Mouse (Mus musculus) gastrocnemius, postnatal 25 days (tissue): Measurements from ENCODE around the gene Actl10. TPM values are rescaled to one million over a fixed set of nuclear protein-coding genes. Genes with fewer than 3 reads are reported as not detected.

Source experiments
- DNase-seq: peaks from one replicate; pipeline ENCODE4 v3.0.0; 2022
- long read RNA-seq, 2 experiments: library from polyadenylated mRNA; stranded (forward); transcript quantifications; one replicate each; pipeline ENCODE4 v2.0.0; 2021
- total RNA-seq, 2 experiments: library from RNA; stranded (reverse); gene quantifications; 1 replicate in 1 of 2; 2 replicates in 1 of 2; pipeline ENCODE4 v1.2.3; 2021

Actl10 gene
- not detected for total RNA-seq
- long read RNA-seq, experiment 1, result 0 reads
- long read RNA-seq, experiment 2, result 0 reads

DNA sequence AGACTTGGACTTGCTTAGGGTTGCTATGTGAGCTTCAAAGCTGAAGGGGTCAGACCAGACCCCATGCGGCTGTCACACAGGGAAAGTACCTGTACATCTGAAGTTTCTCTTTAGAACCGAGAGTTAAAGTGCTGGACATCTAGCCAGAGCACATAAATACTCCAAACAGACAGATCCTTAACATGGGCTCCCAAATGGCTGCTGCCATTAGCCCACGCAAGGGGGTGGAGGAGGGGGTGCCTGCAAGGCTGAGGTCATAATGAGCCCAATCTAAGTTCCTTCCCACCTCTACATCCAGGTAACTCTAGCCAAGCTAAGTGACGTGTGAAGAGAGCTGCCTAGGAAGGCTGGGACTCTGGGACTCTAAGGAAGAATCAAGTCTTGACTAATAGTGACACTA lies at the start of gene Actl10:
Gene Actl10, plus strand, starts transcription at position 301 of the 400 bp plus-strand sequence.
- no peak for DNase-seq

DNA sequence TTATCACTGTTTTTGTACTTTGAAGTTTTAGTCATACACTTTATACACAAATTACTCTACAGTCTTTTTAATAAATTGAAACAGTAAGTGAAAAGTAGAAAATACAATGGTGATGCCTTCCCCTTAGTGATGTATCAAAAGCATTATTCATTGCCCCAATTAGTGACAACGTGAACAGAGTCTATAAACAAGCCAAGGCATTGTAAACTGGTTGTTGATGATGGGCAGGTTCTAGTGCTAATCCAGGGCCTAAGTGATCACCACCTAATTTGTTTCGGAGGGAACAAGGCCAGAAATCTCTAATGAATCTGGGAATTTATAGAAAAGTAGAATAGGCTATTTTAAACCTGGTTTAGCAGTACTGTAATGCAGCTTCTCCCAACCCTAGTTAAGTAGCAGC lies 44.5 kb upstream of the Actl10 start:
- no peak for DNase-seq

DNA sequence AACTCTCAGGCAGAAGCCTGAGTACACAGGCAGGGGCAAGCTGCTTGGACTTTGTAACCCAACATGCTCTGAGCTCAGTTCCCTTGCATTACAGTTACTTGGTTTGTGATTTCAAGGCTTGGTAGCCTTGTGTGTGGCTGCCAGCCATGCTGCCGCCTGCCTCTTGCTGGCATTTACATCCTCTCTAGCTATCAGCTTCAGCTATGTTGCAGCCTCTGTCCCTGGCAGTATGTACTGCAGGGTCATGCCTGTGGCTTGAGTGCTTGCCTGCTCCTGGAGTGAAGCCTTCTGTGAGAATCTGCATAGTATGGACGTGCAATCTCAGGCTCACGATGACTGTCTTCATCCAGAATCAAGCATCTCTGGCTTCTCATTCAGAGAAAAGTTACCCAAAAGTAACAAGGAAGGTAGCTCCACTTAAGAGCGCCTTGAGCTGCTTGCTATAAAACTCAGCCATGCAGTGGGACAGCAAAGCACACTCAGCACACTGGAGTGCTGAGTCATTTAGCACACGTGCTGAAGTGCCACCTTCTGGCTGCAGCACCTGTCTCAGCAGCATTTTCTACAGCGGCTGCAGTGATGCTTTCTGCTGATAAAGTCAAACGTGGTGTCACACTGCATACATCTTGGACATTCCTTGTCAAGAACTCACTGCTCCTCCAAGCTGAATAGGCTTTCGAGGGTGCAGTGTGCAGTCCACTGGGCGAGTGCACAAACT lies 43.9 kb upstream of the Actl10 start:
- DNase-seq, result peak; percentile 32

DNA sequence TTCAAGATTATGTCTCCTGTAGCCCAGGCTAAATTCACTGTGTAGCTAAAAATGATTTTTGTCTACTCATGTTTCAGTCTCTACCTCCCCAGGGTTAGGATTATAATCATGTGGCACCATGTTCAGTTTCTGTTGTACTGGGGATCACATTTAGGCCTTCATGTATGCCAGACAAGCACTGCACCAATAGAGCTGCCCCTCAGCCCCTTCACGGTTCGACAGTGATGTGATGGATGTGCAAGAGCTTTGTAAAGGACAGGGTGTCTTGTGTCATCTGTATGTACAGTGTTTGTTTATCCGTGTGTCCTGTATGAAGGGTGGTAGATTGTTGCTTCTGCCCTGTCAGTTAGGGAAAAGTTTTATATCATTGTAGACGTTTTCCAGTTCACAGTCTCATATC lies 43.1 kb upstream of the Actl10 start:
- no peak for DNase-seq

- DNase-seq, result no peak
Observed at GRCm38 (mm10) chr2:154510141-154510540, 41.4 kb upstream of the Actl10 start.

DNA sequence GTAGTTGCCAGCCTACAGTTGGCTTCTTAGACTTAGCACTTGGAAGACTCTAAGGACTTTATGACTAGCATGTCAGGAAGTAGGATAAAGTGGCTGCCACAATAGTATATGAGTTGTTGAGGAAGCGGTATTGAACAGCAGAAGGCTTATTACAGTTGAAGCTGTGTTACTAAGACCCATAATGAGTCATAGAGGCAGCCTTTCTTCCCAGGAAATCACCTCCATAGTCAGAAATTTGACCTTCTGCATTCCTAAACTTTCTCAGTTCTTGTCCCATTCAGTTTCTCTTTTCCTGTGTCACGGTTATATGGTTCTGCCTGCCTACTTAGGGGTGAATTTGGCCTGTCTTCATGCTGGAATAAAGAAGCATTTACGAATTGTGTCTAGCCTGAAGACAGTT lies 34.6 kb upstream of the Actl10 start:
- no peak for DNase-seq

DNA sequence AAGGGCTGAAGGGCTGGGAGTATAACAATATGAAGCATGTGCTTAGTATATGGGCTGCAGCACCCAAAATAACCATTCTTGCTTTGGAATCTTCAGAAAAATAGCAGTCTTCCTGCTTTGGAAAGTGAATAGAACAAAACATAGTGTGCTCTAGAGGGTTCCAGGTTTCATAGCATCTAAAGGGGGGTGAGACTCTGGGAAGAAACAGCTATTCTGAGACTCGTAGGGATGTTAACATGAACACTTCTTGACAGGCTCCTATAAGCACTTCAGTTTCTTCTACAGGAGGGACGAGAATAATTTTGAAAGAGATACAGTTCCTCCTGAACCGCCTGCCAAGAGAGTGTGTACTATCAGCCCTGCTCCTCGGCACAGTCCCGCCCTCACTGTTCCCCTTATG lies 34.2 kb upstream of the Actl10 start:
- no peak for DNase-seq

- DNase-seq, result no peak
Observed at GRCm38 (mm10) chr2:154521449-154521848, 30.1 kb upstream of the Actl10 start.

DNA sequence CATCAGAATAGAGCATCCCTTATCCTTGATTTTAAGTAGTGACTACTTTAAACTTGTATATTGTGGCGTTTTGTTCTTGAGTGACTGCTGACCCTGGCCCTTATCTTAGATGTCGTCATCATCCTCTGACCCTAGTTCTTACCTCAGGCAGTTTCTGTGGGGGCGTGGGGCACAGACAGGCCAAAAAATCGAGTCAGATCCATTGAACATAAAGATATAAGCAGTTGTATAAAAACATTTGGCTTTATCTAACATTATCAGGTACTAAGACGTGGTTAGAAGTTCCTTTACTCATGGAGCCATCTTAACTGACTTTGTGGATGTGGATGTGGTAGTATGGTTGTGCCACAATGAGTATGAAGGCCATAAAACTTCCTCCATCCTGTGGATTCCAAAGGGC lies 29.2 kb upstream of the Actl10 start:
- DNase-seq, result no peak

- no peak for DNase-seq
Observed at GRCm38 (mm10) chr2:154525285-154525684, 26.3 kb upstream of the Actl10 start.

GRCm38 (mm10) chr2:154526531-154526930 lies 25.0 kb upstream of the Actl10 start:
- no peak for DNase-seq

GRCm38 (mm10) chr2:154532888-154533287 lies 18.7 kb upstream of the Actl10 start:
- no peak for DNase-seq

DNA sequence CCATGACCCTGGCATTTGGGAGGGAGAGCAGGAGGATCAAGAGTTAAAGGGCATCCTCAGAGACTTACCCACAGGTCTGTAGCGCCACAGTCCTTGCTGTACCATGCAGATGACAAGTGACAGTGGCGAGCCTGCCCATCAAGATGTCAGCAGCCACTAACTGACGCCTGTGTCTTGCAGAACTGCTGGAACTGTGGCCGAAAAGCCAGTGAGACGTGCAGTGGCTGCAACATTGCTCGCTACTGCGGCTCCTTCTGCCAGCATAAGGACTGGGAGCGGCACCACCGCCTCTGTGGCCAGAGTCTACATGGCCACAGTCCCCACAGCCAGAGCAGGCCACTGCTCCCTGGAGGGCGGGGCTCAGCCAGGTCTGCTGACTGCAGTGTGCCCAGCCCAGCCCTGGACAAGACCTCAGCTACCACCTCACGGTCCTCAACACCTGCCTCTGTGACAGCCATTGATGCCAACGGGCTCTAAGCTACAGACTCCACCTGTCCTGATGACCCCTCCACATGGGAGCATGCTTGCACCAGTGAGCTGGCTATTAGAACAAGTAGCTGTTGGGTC lies 16.8 kb upstream of the Actl10 start:
- DNase-seq, result no peak

DNA sequence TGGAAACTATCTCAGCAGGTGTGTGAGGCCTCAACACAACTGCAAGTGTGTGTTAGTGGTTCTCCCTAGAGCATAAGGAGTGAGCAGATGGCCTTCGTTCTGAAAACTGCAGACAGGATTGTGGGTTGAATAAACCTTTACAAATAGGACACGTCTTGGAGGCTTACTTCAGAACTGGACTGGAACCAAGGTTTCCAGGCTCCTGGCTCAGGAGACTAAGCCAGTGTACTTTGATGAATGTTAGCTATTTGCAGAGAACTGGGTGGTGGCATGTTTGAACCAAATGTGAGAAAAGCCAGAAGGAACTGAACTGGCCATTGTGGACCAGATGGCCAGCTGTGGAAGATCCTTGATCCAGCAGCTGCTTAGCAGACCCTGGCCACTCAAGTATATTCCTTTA lies 13.3 kb upstream of the Actl10 start:
- no peak for DNase-seq

DNA sequence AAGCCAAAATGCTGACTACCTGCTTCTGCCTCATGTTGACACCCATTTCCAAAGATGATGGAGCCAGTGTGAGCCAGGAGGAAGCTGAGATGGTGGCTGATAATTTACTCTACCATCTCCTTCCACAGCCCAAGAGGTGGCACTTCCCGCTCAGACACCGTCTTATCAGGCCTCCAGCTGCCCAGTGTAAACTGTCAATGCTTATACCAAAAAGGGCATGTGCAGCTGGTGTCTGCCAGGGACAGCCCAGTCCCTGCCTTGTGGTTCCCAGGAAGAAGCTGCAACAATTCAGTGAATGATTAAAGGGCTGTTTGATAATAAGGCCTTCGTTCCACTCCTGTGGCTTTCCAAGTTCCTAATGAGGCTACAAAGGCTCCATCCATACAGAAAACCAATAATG lies 12.9 kb upstream of the Actl10 start:
- DNase-seq, result no peak

DNA sequence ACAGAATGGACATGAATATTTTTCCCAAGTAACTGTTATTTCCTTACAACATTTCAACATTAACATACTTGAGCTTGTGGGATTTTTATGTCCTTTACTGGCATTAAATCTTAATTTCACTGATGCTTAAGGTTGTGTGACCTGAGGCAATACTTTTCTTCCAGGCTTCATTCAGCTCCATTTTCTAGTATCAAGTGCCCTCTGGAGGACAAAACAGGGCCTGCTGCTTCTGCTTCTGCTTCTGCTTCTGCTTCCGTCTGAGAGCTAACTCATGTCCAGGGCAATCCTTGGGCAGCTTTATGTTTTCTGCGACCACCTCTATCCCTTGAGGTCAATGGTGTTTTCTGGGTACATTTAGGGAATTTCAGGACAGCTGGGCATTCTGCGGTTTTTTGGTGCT lies 11.9 kb upstream of the Actl10 start:
- no peak for DNase-seq

GRCm38 (mm10) chr2:154541630-154542029 lies 9.9 kb upstream of the Actl10 start:
- DNase-seq, result no peak

GRCm38 (mm10) chr2:154543567-154544347 lies 7.8 kb upstream of the Actl10 start:
- peak; percentile 84 for DNase-seq

GRCm38 (mm10) chr2:154546711-154547110 lies 4.9 kb upstream of the Actl10 start, which contains the start of gene 1700003F12Rik:
1700003F12Rik (plus strand) TSS chr2:154547085.
- DNase-seq, result no peak

- peak; percentile 32 for DNase-seq
Observed at GRCm38 (mm10) chr2:154548688-154549087, 2.9 kb upstream of the Actl10 start.

- DNase-seq, result peak; percentile 55
Observed at GRCm38 (mm10) chr2:154549127-154549885, 2.3 kb upstream of the Actl10 start.

- no peak for DNase-seq
Observed at GRCm38 (mm10) chr2:154549886-154550189, 1.7 kb upstream of the Actl10 start.

- no peak for DNase-seq
Observed at GRCm38 (mm10) chr2:154550937-154551336, 639 bp upstream of the Actl10 start.
